Mouse (Mus musculus) gastrocnemius, adult 8-10 months (tissue): ENCODE measurements around the gene Tomm40l. TPM values are rescaled to one million over a fixed set of nuclear protein-coding genes. Genes with fewer than 3 reads are reported as not detected.
"Not testable (repeated sequence)": the region's sequence is repeated elsewhere in the genome, so short reads cannot be mapped to it uniquely, and the experiment has no call there.

ENCODE experiments used
- DNase-seq, 2 experiments: peaks; one replicate each; pipeline ENCODE4 v3.0.0; 2022; ENCODE audit warnings: low spot score in 2 of 2
- total RNA-seq, 4 experiments: library from RNA; stranded (reverse); gene quantifications; 2 replicates each; pipeline ENCODE4 v1.2.4; 2022

Gene Tomm40l
- total RNA-seq, 4 experiments from 2014 or later, result 46.4 to 50.9 (median 50.4) TPM

DNA sequence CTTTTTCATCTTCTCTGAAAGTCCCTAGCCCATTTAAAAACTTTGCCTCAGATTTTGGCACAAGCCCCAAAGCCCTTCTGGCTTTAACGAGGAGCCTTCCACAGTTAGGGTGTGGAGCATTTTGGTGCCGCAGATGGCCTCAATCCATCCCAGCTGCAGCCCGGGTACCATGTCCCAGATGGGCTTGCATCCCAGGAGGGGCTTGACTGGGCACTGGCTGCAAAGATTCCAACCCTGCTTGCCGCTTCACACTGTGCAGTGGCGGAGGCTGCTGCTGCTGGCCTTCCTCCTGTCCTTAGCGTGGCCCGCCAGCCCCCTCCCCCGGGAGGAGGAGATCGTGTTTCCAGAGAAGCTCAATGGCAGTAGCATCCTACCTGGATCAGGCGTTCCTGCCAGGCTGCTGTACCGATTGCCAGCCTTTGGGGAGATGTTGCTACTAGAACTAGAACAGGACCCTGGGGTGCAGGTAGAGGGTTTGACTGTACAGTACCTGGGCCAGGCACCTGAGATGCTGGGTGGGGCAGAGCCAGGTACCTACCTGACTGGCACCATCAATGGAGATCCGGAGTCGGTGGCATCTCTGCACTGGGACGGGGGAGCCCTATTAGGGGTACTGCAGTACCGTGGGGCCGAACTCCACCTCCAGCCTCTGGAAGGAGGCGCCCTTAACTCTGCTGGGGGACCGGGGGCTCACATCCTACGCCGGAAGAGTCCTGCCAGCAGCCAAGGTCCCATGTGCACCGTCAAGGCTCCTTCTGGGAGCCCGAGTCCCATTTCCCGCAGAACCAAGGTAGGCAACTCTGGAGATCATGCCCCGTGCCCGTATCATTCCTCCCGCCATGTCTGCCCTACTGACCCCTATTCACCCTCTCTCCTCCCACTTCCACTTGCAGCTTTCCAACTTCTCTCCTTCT lies 28.6 kb upstream of the Tomm40l start, which contains the start of gene Ndufs2:
Gene Ndufs2, minus strand, starts transcription at position 709 of the 914 bp plus-strand sequence.
- no peak for DNase-seq

GRCm38 (mm10) chr1:171249913-171250600 lies 27.7 kb upstream of the Tomm40l start, which contains the start of gene Adamts4:
TSS of gene Adamts4 (plus strand) at chr1:171250421.
- no peak for DNase-seq

GRCm38 (mm10) chr1:171248386-171249226 lies 26.3 kb upstream of the Tomm40l start:
- DNase-seq, result no peak

DNA sequence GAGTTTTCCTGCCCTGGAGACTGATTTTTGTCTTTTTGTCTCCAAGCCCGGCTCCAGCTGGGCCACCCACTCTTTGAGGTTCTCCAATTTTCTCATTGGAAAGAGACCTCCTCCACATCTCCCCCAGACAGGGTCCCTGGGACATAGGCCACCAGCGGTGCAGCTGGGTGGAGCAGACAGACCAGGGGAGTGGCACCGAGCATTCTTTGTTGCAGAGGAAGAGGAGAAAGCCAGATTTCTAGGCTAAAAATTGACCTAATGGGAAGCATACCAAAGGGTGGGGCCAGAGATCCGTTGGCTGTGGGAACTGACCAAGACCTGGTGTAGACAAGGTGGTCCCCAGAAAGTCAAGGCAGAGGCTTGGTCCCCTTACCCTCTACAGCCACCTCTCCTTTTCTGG lies 25.6 kb upstream of the Tomm40l start:
- no peak for DNase-seq

DNA sequence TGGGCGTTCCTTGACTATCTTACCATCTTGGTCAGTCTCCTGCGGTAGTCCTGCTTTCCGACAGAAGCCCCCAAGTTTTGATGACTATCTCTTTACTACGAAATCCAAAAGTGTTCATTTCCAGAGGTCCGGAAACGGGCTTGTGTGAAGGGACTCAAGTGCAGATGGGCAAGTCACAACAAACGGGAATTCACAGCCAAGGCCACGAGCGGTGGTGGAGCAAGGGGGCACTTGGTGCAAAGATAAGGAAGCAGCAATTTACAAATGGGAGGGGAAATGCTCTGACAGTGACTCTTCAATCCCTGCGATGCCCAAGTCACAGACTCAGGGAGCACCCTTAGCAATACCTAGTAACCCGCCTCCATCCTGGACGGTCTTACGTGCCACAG lies 25.1 kb upstream of the Tomm40l start:
- no peak for DNase-seq

GRCm38 (mm10) chr1:171246709-171247452 lies 24.6 kb upstream of the Tomm40l start:
- peak; percentile 95 for DNase-seq

DNA sequence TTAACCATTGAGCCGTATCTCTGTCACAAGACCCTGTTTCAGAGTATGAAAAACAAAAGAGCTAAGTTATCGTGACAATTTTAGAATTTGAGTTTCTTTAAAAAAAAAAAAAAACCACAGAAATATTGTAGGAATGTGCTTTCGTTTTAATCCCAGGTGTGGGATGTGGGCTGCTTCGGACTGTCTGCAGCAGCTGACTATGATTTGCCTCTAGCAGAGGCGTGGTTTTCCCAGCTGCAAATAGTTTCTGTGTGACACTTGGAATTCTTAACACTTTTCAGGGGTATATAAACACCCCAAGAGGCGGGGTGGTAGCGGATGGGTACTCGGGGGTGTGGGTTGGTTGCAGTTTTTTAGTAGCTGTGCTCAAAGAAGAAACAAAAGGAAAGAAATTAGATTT lies 23.0 kb upstream of the Tomm40l start:
- DNase-seq, result no peak

- DNase-seq, result not testable (repeated sequence)
These were observed 19.6 kb upstream of the Tomm40l start for GRCm38 (mm10) chr1:171241952-171242351.

GRCm38 (mm10) chr1:171240911-171241310 lies 18.6 kb upstream of the Tomm40l start:
- DNase-seq, result no peak

- peak; percentile 60 to 66 for DNase-seq
These were observed 17.9 kb upstream of the Tomm40l start for GRCm38 (mm10) chr1:171239992-171240744.

- DNase-seq, result peak; percentile 57 to 58
These were observed 16.1 kb upstream of the Tomm40l start for GRCm38 (mm10) chr1:171238463-171238862.

DNA sequence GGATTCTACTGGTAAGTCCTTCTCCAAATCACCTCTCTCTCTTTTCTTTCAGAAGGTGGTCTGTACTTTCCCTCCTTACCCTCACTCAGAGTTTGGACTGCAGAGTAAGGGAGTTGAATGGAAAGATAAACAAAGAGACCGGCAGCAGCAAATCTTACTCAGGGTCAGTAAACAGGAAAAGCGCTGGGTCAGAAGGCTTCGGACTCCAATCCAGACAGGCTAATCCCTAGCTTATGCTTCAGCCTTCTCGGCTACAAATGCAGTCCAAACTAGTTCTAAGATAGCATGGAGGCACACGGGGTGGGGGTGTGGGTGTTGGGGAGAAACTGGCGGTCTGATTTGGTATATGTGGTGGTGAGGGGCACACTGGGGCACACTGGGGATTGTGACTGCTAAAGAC lies 15.1 kb upstream of the Tomm40l start:
- DNase-seq, result no peak

DNA sequence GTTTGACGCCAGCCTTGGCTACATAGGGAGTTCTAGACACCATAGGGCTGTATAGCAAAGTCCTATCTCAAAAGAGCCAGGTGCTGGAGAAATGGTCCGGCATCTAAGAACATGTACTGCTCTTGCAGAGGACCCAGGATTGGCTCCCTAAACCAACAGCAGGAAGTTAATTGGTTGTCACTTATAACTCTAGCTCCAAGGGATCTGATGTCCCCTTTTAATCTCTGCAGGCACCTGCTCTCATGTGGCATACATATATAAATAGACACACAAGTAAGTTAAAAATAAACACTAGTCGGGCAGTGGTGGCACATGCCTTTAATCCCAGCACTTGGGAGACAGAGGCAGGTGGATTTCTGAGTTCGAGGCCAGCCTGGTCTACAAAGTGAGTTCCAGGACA lies 13.5 kb upstream of the Tomm40l start:
- no peak for DNase-seq

DNA sequence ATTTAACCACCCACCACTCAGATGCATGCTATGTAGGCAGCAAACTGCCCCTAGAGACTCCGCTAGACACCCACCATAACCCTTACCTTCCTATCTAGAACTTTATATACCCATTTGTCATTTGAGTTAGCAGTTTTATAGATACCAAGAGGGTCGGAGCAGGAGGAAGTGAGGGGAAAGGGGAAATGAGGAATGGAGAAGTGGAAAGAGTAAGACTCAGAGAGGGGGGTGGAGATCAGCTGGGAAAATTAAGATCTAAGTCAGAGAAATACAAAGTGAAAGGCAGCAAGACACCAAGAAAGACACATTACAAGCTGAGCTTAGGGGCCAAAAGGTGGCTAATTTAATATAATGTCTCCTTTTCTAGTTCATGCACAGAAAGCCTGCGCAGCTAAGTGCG lies 12.2 kb upstream of the Tomm40l start:
- DNase-seq, result no peak

GRCm38 (mm10) chr1:171234126-171234525 lies 11.8 kb upstream of the Tomm40l start, which contains the start of gene Fcer1g:
TSS of gene Fcer1g (minus strand) at chr1:171234365.
- no peak for DNase-seq

- no peak for DNase-seq
These were observed 10.8 kb upstream of the Tomm40l start for GRCm38 (mm10) chr1:171232800-171233730.

DNA sequence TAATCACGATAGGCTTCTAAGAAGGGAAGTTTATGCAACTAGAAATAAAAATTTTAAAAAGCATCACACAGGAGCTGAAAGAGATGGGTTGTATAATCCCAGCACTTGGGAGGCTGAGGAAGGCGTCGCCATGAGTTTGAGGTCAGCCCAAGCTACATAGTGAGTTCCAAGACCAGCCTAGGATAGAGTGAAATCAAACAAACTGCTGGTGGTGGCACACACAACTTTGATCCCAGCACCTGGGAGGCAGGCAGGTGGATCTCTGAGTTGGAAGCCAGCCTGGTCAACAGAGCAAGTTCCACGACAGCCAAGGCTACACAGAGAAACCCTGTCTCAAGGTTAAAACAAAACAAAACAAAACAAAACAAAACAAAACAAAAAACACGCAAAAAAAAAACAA lies 10.0 kb upstream of the Tomm40l start:
- DNase-seq, result no peak

GRCm38 (mm10) chr1:171231844-171232243 lies 9.5 kb upstream of the Tomm40l start:
- no peak for DNase-seq

- no peak for DNase-seq
These were observed 7.9 kb upstream of the Tomm40l start for GRCm38 (mm10) chr1:171230215-171230614.
